Mouse (Mus musculus) cerebellum, adult 2 months (tissue): Measurements from ENCODE around the gene Chrna4.

Experiments used
- CTCF ChIP-seq: fragments of 200-500 bp; IDR thresholded peaks from 2 replicates; pipeline ENCODE4 v1.5.1; 2011; ENCODE audit warnings: low read depth, mild to moderate bottlenecking, control low read depth, low read length, moderate library complexity, borderline replicate concordance; ENCODE audit not compliant: insufficient read depth
- POLR2A ChIP-seq: fragments of 200-500 bp; IDR thresholded peaks from 2 replicates; pipeline ENCODE4 v1.6.1; 2011; ENCODE audit warnings: low read length, control low read depth, borderline replicate concordance; ENCODE audit not compliant: insufficient read depth

DNA sequence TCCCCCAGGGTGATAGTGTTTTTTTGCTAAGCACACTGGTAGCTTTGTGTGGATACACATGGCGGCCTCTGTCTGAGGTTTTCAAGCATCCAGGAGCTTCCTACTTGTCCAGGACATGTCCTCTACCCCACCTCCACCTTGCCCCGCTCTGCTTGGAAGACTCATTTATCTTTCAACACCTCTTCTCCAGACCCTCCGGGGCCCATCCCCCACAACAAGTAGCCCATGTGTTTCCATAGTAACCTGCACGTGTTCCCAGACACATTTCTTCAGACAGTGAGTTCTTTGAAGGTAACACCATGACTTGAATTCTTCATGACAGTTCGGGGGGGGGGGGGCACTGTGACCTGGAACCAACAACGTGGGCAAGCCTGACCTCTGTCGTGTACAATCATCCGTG, 14.0 kb upstream of the Chrna4 start:
- TF ChIP-seq CTCF = no peak
- no peak for TF ChIP-seq POLR2A
